ENCODE assay signal across 8 mouse cellular contexts in genomic region chr7:27526039-27526827, GRCm38 (mm10). TPM values are rescaled to one million over a fixed set of nuclear protein-coding genes. Genes with fewer than 3 reads are reported as not detected.
A peak's percentile ranks its signal among the peaks of the same experiment; 100 is the strongest.
DNase-seq lines count a peak whose midpoint lies in the region; ATAC-seq and TF ChIP-seq lines count a peak whose summit lies in the region.

No protein-coding gene starts in this region.

- peak; percentile 93 for ATAC-seq in liver, postnatal 0 days
- ATAC-seq in neural tube, embryonic 14.5 days (ENCODE audit: low read depth), result peak; percentile 80

- intact Hi-C loops in heart, postnatal 14 days (cut with DNase I), result loop anchor here (2.0 to 10.0 kb wide), 4 partner anchors 51 to 189 kb away; partner anchors contain the start of genes Ltbp4 and Sertad3

- peak; percentile 95 for TF ChIP-seq CTCF in E14TG2a.4 (conservative IDR thresholded peaks at IDR 0.05; ENCODE audit: low read length)
- peak; percentile 99 for TF ChIP-seq CTCF in liver, postnatal 0 days (IDR thresholded peaks at IDR 0.05; ENCODE audit: low read depth)

- peak overlapping the region; percentile 55 for H3K4me2 ChIP-seq in liver, postnatal 0 days (ENCODE audit: low read depth, low read length)
- H3K4me2 ChIP-seq in neural tube, embryonic 14.5 days (ENCODE audit: low read depth, low read length), result no peak overlapping the region

- H3K9ac ChIP-seq in liver, postnatal 0 days (replicated peaks), result 0 out of 2 replicates have a peak overlapping the region, but pooled peaks have one; percentile 23
- H3K9ac ChIP-seq in neural tube, embryonic 14.5 days (replicated peaks; ENCODE audit: low read depth, low read length), result no peak overlapping the region

- no peak for TF ChIP-seq EP300 in liver, postnatal 0 days (IDR thresholded peaks at IDR 0.05; ENCODE audit: low read depth)

- H3K4me1 ChIP-seq in E14TG2a.4 (replicated peaks; ENCODE audit: low read depth, low read length), result peaks cover 72% of the 10 kb centered on the region
- H3K4me1 ChIP-seq in liver, postnatal 0 days (ENCODE audit: insufficient read depth), result peaks cover 9% of the 10 kb centered on the region
- H3K4me1 ChIP-seq in neural tube, embryonic 14.5 days (ENCODE audit: control insufficient read depth, insufficient read depth, low read length), result no peaks in the 10 kb centered on the region

- no peak overlapping the region for H3K4me3 ChIP-seq in E14TG2a.4 (replicated peaks; ENCODE audit: low read length)
- H3K4me3 ChIP-seq in liver, postnatal 0 days (ENCODE audit: low read depth, low read length), result no peak overlapping the region
- H3K4me3 ChIP-seq in neural tube, embryonic 14.5 days (ENCODE audit: low read depth, low read length), result no peak overlapping the region

- WGBS in liver, postnatal 0 days (ENCODE audit: insufficient replicate concordance), result 20% methylated on average over 10 of the region's 10 CpGs
- WGBS in neural tube, embryonic 14.5 days, result 27% methylated on average over 10 of the region's 10 CpGs

- H3K36me3 ChIP-seq in E14TG2a.4 (ENCODE audit: insufficient read depth, low read length), result peaks cover 11% of the 10 kb centered on the region
- no peaks in the 10 kb centered on the region for H3K36me3 ChIP-seq in liver, postnatal 0 days (replicated peaks; ENCODE audit: insufficient read depth, low read length)
- H3K36me3 ChIP-seq in neural tube, embryonic 14.5 days (ENCODE audit: control insufficient read depth, insufficient read depth, low read length), result peaks cover 11% of the 10 kb centered on the region

- H3K27me3 ChIP-seq in E14TG2a.4 (ENCODE audit: insufficient read depth, low read length), result no peaks in the 10 kb centered on the region
- no peaks in the 10 kb centered on the region for H3K27me3 ChIP-seq in liver, postnatal 0 days (ENCODE audit: insufficient read depth, low read length)
- no peaks in the 10 kb centered on the region for H3K27me3 ChIP-seq in neural tube, embryonic 14.5 days (ENCODE audit: control insufficient read depth, insufficient read depth, low read length)

- DNase-seq in brain, embryonic 18.5 days (ENCODE audit: low read depth, low spot score), result peak; percentile 36
- DNase-seq in fibroblast of lung, adult 2 months (ENCODE audit: low read depth), result peak; percentile 48
- peak; percentile 86 to 89 for DNase-seq in heart, postnatal 14 days
- DNase-seq in kidney, postnatal 4 days, result peak; percentile 84 to 86
- peak; percentile 87 for DNase-seq in liver, postnatal 0 days
- peak; percentile 57 for DNase-seq in testis, postnatal 14 days (ENCODE audit: low spot score)

- no peaks in the 10 kb centered on the region for H3K9me3 ChIP-seq in E14TG2a.4 (ENCODE audit: low read length)
- no peaks in the 10 kb centered on the region for H3K9me3 ChIP-seq in liver, postnatal 0 days (ENCODE audit: low read length)
- H3K9me3 ChIP-seq in neural tube, embryonic 14.5 days (ENCODE audit: control insufficient read depth, low read length), result no peaks in the 10 kb centered on the region

- H3K27ac ChIP-seq in liver, postnatal 0 days (ENCODE audit: low read depth), result peak overlapping the region; percentile 36; the same call in 1 of the 2 replicates
- no peak overlapping the region for H3K27ac ChIP-seq in neural tube, embryonic 14.5 days (ENCODE audit: low read depth, low read length)

RNA-seq across cellular contexts. Expression of gene Hipk4, which starts 3.2 kb away (rescaled TPM):
- total RNA-seq in heart, postnatal 14 days (2021), result under 1 TPM; 0.32 to 0.55 TPM
- polyA plus RNA-seq in liver, postnatal 0 days (2015; fragmentation: Nextera tagmentation; extraction: Ambion mirVana), result 0.04 TPM in 1 of 2 replicates, not detected in the other
- 1.2 and 2.1 TPM in 2 replicates for polyA plus RNA-seq in neural tube, embryonic 14.5 days (2014; fragmentation: Nextera tagmentation; extraction: Ambion mirVana)

RNA-seq across cellular contexts. Expression of gene Pld3, which starts 26.8 kb away (rescaled TPM):
- 10 to 100 TPM; 29.0 to 31.8 TPM for total RNA-seq in heart, postnatal 14 days (2021)
- 46.5 and 49.3 TPM in 2 replicates for polyA plus RNA-seq in liver, postnatal 0 days (2015; fragmentation: Nextera tagmentation; extraction: Ambion mirVana)
- 148 and 168 TPM in 2 replicates for polyA plus RNA-seq in neural tube, embryonic 14.5 days (2014; fragmentation: Nextera tagmentation; extraction: Ambion mirVana)

RNA-seq across cellular contexts. Expression of gene 2310022A10Rik, which starts 26.8 kb away (rescaled TPM):
- total RNA-seq in heart, postnatal 14 days (2021), result 10 to 100 TPM; 53.0 to 62.2 TPM
- 8.6 and 9.0 TPM in 2 replicates for polyA plus RNA-seq in liver, postnatal 0 days (2015; fragmentation: Nextera tagmentation; extraction: Ambion mirVana)
- polyA plus RNA-seq in neural tube, embryonic 14.5 days (2014; fragmentation: Nextera tagmentation; extraction: Ambion mirVana), result 27.2 TPM in 2 replicates

RNA-seq across cellular contexts. Expression of gene Prx, which starts 27.1 kb away (rescaled TPM):
- total RNA-seq in heart, postnatal 14 days (2021), result 1 to 10 TPM; 1.4 to 2.8 TPM
- polyA plus RNA-seq in liver, postnatal 0 days (2015; fragmentation: Nextera tagmentation; extraction: Ambion mirVana), result 0.25 and 0.28 TPM in 2 replicates
- 0.43 and 1.1 TPM in 2 replicates for polyA plus RNA-seq in neural tube, embryonic 14.5 days (2014; fragmentation: Nextera tagmentation; extraction: Ambion mirVana)

RNA-seq across cellular contexts. Expression of gene Sertad1, which starts 39.5 kb away (rescaled TPM):
- total RNA-seq in heart, postnatal 14 days (2021), result 10 to 100 TPM; 10.9 to 11.4 TPM
- polyA plus RNA-seq in liver, postnatal 0 days (2015; fragmentation: Nextera tagmentation; extraction: Ambion mirVana), result 18.3 and 18.5 TPM in 2 replicates
- 6.1 and 10.7 TPM in 2 replicates for polyA plus RNA-seq in neural tube, embryonic 14.5 days (2014; fragmentation: Nextera tagmentation; extraction: Ambion mirVana)

Comparison
In these comparisons a context has a peak if more than half of its experiments do, and no peak if none do; other contexts are left out.
1. DNase-seq: peak in every context shown above with its lines; median percentile 88 in heart, postnatal 14 days; 87 in liver, postnatal 0 days; 85 in kidney, postnatal 4 days; 57 in testis, postnatal 14 days; 48 in fibroblast of lung, adult 2 months; 36 in brain, embryonic 18.5 days.